Mouse (Mus musculus) midbrain, embryonic 12.5 days (tissue): ENCODE measurements around the gene Neurl1a. TPM values are rescaled to one million over a fixed set of nuclear protein-coding genes. Genes with fewer than 3 reads are reported as not detected.

ENCODE experiments used
- ATAC-seq: fragments of 200-750 bp; cut with Nextera tagmentation; 2 replicates; pipeline ENCODE4 v1.8.0; 2017; ENCODE audit warnings: low read depth, moderate TSS enrichment, moderate library complexity; ENCODE audit not compliant: low FRiP score
- H3K27ac ChIP-seq: fragments of 300-500 bp; sonication (generic); replicated peaks from 2 replicates; pipeline ENCODE4 v1.5.1; 2016; ENCODE audit warnings: mild to moderate bottlenecking
- H3K27me3 ChIP-seq: fragments of 300-500 bp; sonication (generic); 2 replicates; pipeline ENCODE4 v1.6.1; 2016; ENCODE audit warnings: mild to moderate bottlenecking
- H3K36me3 ChIP-seq: fragments of 300-500 bp; sonication (generic); 2 replicates; pipeline ENCODE4 v1.6.1; 2016
- H3K4me1 ChIP-seq: fragments of 300-500 bp; sonication (generic); 2 replicates; pipeline ENCODE4 v1.6.1; 2016
- H3K4me2 ChIP-seq: fragments of 300-500 bp; sonication (generic); replicated peaks from 2 replicates; pipeline ENCODE4 v1.6.1; 2016; ENCODE audit warnings: mild to moderate bottlenecking, moderate library complexity
- H3K4me3 ChIP-seq: fragments of 300-500 bp; sonication (generic); 2 replicates; pipeline ENCODE4 v1.5.1; 2016; ENCODE audit warnings: mild to moderate bottlenecking
- H3K9ac ChIP-seq: fragments of 300-500 bp; sonication (generic); replicated peaks from 2 replicates; pipeline ENCODE4 v1.6.1; 2016; ENCODE audit warnings: mild to moderate bottlenecking, moderate library complexity
- H3K9me3 ChIP-seq: fragments of 300-500 bp; sonication (generic); 2 replicates; pipeline ENCODE4 v1.6.1; 2016; ENCODE audit warnings: mild to moderate bottlenecking
- WGBS: fragments of 180-500 bp; shearing (Covaris S2); methylation state at CpG from one replicate; pipeline ENCODE4 v1.1.7; 2016; 5-methylcytosine and 5-hydroxymethylcytosine counted together
- polyA plus RNA-seq: library from polyadenylated mRNA; unstranded; fragments of >200 nt; fragmentation: Nextera tagmentation; extraction: Ambion mirVana; gene quantifications from 2 replicates; pipeline ENCODE4 v1.2.1, GENCODE M21; 2016

Gene Neurl1a
- polyA plus RNA-seq, 1 experiment from 2014 or later: 4.8 TPM

DNA sequence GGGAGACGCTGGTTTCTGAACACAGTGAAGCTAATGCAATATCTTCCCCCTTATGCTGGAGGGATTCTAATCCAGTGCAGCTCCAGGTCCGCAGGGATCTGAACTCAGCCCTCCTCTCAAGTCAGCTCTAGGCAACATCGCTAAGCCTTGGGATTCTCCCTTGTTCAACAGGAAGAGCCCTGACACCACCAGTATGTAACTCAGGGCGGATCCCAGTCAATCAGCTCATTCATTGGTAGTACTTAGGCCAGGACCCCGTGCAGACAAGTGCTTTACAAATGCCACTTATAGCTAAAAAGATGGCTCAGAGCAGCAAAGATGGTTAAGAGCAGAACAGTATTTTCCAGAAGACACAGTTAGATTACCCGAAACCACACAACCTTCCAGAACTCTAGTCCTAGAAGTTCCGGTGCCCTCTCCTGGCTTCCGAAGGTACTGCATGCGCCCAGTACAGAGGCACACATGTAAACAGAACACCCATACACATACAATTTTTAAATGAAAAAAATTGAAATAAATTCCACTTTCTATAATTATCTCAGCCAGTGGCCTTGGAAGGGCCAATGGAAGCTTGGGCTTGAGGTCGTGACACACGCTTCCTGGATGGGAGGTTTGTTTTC, 9.7 kb upstream of the Neurl1a start:
- 21% methylated on average over 11 of the region's 11 CpGs for WGBS
- Histone ChIP-seq H3K4me1 (peaks cover 11% of the 10 kb centered on the region; the same call in 1 of the 2 replicates), H3K36me3 (no peaks in the 10 kb centered on the region), H3K4me2 (peak overlapping the region; percentile 30), H3K4me3 (no peak overlapping the region), H3K9me3 (no peaks in the 10 kb centered on the region), H3K9ac (no peak overlapping the region), H3K27me3 (no peaks in the 10 kb centered on the region), H3K27ac (no peak overlapping the region)
- ATAC-seq: no peak

DNA sequence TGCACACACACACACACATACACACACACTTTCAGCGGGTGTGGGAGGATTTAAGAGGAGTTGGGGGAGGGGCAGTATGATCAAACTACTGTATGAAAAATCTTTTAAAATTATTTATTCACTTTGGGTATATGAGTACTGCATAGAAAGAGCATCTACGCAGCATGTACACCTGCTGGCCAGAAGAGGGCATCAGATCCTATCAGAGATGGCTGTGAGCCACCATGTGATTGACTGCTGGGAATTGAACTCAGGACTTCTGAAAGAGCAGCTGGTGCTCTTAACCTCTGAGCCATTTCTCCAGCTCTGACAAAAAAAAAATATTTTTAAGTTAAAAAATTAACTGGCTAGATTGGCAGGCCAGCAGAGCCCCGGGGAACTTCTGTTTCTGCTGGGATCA, 4.1 kb upstream of the Neurl1a start:
- no peak overlapping the region for H3K9ac ChIP-seq
- H3K27me3 ChIP-seq: peaks cover 35% of the 10 kb centered on the region
- H3K4me1 ChIP-seq: peaks cover 9% of the 10 kb centered on the region
- no peaks in the 10 kb centered on the region for H3K9me3 ChIP-seq
- ATAC-seq: no peak
- H3K36me3 ChIP-seq: no peaks in the 10 kb centered on the region
- 62% methylated on average over 3 of the region's 3 CpGs for WGBS
- no peak overlapping the region for H3K4me3 ChIP-seq
- no peak overlapping the region for H3K4me2 ChIP-seq
- no peak overlapping the region for H3K27ac ChIP-seq

DNA sequence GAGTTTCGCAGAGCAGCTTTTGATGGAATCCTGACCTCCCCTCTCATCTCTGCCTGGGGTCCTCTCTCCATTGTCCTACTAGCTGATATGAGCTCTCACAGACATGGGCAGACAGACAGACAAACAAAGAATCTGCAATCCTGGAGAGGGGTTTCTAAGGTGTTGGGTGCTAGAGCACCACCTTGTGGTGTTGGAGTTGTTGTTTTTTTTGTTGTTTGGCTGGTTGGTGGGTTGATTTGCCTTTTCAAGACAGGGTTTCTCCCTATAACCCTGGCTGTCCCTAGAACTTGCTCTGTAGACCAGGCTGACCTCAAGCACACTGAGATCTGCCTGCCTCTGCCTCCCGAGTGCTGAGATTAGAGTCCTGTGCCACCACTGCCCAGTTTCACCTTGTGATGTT, 3.1 kb upstream of the Neurl1a start:
- peaks cover 44% of the 10 kb centered on the region for H3K27me3 ChIP-seq
- WGBS: 73% methylated on average over 2 of the region's 2 CpGs
- no peak overlapping the region for H3K4me2 ChIP-seq
- H3K4me1 ChIP-seq: peaks cover 15% of the 10 kb centered on the region
- H3K4me3 ChIP-seq: no peak overlapping the region
- no peak for ATAC-seq
- H3K9ac ChIP-seq: no peak overlapping the region
- no peak overlapping the region for H3K27ac ChIP-seq
- no peaks in the 10 kb centered on the region for H3K36me3 ChIP-seq
- H3K9me3 ChIP-seq: no peaks in the 10 kb centered on the region

DNA sequence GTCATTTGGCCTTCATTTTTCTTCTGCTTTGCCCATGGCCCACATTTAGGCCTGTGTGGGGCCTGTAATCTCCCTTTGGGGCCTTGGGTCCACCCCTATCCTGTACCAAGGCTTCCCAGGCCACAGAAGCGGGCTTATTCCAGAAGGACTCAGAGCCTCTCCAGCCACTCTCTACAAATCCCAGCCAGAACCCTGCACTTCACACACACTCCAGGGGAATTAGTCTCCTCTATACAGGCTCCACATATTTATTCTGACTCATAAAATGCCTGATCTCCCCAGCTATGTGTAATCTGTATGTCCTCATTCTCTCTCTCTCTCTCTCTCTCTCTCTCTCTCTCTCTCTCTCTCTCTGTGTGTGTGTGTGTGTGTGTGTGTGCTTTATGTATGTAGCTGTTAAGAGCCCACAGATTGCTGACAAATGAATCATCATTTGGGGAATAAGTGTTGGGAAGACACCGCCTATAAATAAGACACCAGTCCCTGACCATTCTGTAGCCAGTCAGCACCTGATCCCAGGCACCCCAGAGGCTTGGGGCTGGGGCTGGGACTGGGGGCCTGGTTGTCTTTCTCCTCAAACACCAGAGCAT, 1.6 kb upstream of the Neurl1a start:
- Histone ChIP-seq H3K4me1 (peaks cover 15% of the 10 kb centered on the region), H3K4me2 (no peak overlapping the region), H3K4me3 (no peak overlapping the region), H3K9me3 (peaks cover 3% of the 10 kb centered on the region; the same call in 1 of the 2 replicates), H3K27ac (no peak overlapping the region), H3K36me3 (no peaks in the 10 kb centered on the region), H3K9ac (no peak overlapping the region), H3K27me3 (peaks cover 56% of the 10 kb centered on the region)
- ATAC-seq: no peak
- 85% methylated on average over 2 of the region's 2 CpGs for WGBS

DNA sequence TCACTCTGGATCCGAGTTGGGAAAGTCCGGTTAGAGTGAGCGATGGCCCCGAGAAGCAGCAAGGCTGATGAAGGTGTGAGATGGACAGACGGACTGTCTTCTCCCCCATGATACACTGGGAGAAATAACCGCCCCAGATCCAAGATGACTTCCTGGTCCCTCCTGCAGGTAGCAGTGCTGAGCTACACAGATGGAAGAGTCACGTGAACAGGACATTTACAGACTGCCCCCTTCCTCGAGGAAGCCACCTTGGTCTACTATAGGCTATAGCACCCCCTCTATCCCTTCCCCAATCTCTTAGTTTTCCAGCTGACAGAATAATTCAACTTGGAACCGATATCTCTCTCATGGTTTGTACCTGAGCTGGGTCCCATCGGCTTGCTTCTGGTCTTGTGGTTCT, 619 bp upstream of the Neurl1a start:
- Histone ChIP-seq H3K4me2 (peak overlapping the region; percentile 99; the same call in 1 of the 2 replicates), H3K4me3 (no peak overlapping the region), H3K4me1 (peaks cover 15% of the 10 kb centered on the region), H3K36me3 (no peaks in the 10 kb centered on the region), H3K9ac (no peak overlapping the region), H3K27me3 (peaks cover 56% of the 10 kb centered on the region), H3K27ac (no peak overlapping the region), H3K9me3 (peaks cover 6% of the 10 kb centered on the region; the same call in 1 of the 2 replicates)
- no peak for ATAC-seq
- WGBS: 18% methylated on average over 10 of the region's 10 CpGs

DNA sequence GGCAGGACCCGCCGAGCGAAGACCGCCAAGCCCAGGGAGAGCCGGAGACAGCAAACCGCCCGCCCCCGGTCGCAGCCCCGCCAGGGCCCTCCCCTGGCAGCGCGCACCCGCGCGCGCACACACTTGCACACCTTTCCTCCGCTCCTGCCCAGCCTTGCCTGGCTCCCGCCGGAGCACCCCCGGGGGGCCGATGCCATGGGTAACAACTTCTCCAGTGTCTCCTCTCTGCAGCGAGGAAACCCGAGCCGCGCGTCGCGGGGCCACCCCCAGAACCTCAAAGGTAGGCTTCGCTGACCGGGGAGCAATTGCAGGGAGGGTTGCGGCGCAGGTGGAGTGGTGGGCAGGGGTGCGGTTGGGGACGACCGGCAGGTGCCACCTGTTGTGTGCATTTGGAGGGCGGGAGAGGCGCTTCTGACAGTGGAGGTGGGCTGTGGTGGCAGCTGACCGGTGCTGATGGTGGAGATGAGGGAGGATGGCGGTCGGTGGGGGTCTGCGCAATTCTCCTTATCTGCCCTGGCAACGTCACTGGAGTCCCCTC, 721 bp downstream of the Neurl1a start:
- peaks cover 56% of the 10 kb centered on the region for H3K27me3 ChIP-seq
- ATAC-seq: 0 out of 2 replicates have a peak, but pooled peaks have one; percentile 13
- peak overlapping the region; percentile 72 for H3K4me3 ChIP-seq
- 0 out of 2 replicates have a peak overlapping the region, but pooled peaks have one; percentile 39 for H3K27ac ChIP-seq
- H3K4me1 ChIP-seq: peaks cover 15% of the 10 kb centered on the region
- H3K9ac ChIP-seq: peak overlapping the region; percentile 68
- H3K4me2 ChIP-seq: peak overlapping the region; percentile 99
- no peaks in the 10 kb centered on the region for H3K36me3 ChIP-seq
- under 1% methylated on average over 40 of the region's 42 CpGs for WGBS
- H3K9me3 ChIP-seq: peaks cover 6% of the 10 kb centered on the region; the same call in 1 of the 2 replicates

DNA sequence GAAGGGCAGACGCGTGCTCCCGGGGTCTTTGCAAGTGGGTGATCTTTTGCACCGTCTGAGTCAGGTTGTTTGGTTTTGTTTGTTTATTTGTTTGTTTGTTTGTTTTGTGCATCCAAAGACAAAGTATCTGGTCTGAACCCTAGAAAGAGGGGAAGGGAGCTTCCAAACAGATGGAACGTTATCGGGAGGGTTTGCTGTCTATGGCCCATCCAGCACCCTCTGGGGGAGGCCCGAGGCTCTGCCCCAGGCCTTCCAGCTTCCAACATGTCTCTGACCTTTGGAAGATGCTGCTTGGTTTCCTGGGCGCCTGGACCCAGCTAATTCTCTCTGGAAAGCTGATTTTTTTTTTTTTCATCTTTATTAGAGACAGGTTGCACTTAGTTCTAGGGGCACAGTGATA, 1.4 kb downstream of the Neurl1a start:
- Histone ChIP-seq H3K27me3 (peaks cover 56% of the 10 kb centered on the region), H3K4me3 (peak overlapping the region; percentile 72), H3K9ac (no peak overlapping the region), H3K27ac (no peak overlapping the region), H3K36me3 (no peaks in the 10 kb centered on the region), H3K4me1 (peaks cover 15% of the 10 kb centered on the region), H3K9me3 (peaks cover 6% of the 10 kb centered on the region; the same call in 1 of the 2 replicates), H3K4me2 (peak overlapping the region; percentile 99)
- ATAC-seq: no peak
- WGBS: 15% methylated on average over 8 of the region's 8 CpGs

DNA sequence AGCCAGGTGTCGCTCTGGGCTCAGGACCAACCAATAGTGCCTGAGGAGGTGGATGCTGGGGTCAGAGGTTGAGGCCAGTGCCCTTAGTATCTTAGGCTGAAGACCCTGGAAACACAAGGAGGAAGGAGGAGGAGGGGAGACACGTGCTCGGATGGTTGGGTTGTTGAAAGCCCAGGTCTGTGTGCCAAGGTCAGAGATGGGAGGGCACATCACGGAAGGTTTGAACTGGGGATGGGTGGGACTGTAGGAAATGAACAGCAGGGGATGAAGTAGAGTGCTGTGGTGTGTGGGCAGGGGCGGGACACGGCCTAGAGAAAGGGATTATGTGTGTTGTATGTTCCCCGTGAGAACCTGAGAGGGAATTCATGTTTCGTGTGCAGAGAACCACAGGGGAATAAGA, 5.6 kb downstream of the Neurl1a start:
- Histone ChIP-seq H3K4me2 (no peak overlapping the region), H3K27ac (no peak overlapping the region), H3K27me3 (peaks cover 24% of the 10 kb centered on the region), H3K36me3 (no peaks in the 10 kb centered on the region), H3K9me3 (peaks cover 6% of the 10 kb centered on the region; the same call in 1 of the 2 replicates), H3K4me1 (peaks cover 18% of the 10 kb centered on the region), H3K4me3 (no peak overlapping the region), H3K9ac (no peak overlapping the region)
- no peak for ATAC-seq
- 75% methylated on average over 8 of the region's 8 CpGs for WGBS

DNA sequence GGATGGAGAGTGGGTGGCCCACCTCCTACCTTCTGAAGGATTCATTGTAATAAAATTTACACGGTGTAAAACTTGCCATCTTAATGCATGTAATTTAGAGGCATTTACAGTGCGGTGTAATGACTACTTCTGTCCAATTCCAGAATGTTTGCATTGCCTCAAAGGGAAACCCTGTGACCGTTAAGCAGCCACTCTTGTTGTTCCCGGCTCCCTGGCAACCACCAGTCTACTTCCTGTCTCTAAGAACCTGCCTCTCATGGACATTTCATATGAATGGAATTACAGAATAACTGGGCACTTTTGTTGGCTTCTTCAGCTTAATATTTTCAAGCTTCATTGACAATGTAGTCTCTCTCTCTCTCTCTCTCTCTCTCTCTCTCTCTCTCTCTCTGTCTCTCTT, 6.1 kb downstream of the Neurl1a start:
- H3K4me2 ChIP-seq: no peak overlapping the region
- no peak overlapping the region for H3K9ac ChIP-seq
- WGBS: 65% methylated on average over 4 of the region's 4 CpGs
- no peak overlapping the region for H3K4me3 ChIP-seq
- H3K9me3 ChIP-seq: peaks cover 6% of the 10 kb centered on the region; the same call in 1 of the 2 replicates
- no peak for ATAC-seq
- peaks cover 19% of the 10 kb centered on the region for H3K27me3 ChIP-seq
- H3K36me3 ChIP-seq: no peaks in the 10 kb centered on the region
- peaks cover 13% of the 10 kb centered on the region; the same call in 1 of the 2 replicates for H3K4me1 ChIP-seq
- no peak overlapping the region for H3K27ac ChIP-seq

DNA sequence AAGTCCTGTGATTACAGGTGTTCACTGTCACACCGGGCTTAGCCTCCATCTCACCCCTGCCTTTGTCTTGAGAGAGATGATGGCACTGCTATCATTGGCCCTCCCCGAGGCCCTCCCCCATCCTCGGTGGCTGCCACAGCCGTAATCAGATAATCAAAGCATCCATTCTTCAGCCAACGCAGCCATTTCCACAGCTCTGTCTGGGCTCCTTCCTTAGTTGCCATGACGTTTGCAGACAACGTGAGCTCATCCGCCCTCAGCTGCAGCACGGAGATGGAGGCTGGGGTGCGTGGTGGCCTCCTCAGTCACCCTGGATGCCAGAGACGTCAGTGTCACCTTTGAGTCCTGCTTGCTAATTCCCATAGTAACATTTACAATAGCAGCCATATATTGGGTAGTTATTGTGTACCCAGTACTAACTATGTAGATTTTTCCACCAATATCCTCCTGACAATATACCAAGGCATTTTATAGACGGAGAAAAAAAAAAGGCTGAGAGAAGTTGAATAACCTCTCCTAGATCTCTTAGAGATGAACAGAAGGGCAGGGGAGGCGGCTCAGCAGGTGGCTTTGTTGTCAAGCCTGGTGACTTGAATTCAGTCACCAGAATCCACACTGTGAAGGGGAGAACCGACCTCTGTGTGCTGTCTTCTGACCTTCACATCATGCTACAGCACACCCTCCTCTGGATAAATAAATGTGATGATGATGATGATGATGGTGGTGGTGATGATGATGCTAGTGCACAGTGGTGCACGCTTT, 8.1 kb downstream of the Neurl1a start:
- H3K9ac ChIP-seq: no peak overlapping the region
- no peaks in the 10 kb centered on the region for H3K36me3 ChIP-seq
- 50% methylated on average over 15 of the region's 15 CpGs for WGBS
- no peak overlapping the region for H3K4me3 ChIP-seq
- ATAC-seq: no peak
- H3K4me1 ChIP-seq: peaks cover 10% of the 10 kb centered on the region; the same call in 1 of the 2 replicates
- no peak overlapping the region for H3K4me2 ChIP-seq
- peaks cover 6% of the 10 kb centered on the region; the same call in 1 of the 2 replicates for H3K9me3 ChIP-seq
- H3K27me3 ChIP-seq: peaks cover under 1% of the 10 kb centered on the region; the same call in 1 of the 2 replicates
- no peak overlapping the region for H3K27ac ChIP-seq

DNA sequence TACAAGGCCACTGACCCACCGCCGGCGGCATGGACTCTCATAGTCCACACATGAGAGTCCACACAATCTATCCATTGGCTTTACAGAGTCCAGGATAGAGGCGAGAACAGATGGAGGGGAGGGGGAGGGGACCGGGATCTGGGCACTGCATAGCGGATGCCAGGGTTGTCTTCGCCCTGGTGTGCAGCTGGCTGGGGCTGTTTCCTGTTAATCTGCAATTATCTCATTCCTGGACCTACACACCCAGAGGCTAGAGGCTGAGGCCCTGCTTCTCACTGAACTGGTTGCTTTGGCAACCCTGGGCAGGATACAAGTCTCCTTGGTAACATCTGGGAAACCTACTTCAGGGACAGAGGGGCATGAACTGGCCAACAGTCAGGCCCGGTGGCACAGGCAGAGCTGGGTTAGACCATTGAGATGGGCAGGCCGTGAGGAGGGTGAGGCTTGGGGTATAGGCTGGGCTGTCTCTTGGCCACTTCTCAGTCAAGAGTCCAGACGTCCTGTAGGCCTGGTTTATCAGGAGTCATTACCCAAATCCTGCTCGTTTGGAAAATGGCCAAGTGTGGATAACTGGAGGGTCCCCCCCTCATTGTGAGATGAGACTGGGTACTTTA, 10.0 kb downstream of the Neurl1a start:
- WGBS: 71% methylated on average over 11 of the region's 11 CpGs
- Histone ChIP-seq H3K27me3 (no peaks in the 10 kb centered on the region), H3K27ac (0 out of 2 replicates have a peak overlapping the region, but pooled peaks have one; percentile 20), H3K4me1 (peaks cover 10% of the 10 kb centered on the region; the same call in 1 of the 2 replicates), H3K9me3 (no peaks in the 10 kb centered on the region), H3K4me2 (no peak overlapping the region), H3K9ac (no peak overlapping the region), H3K36me3 (no peaks in the 10 kb centered on the region), H3K4me3 (no peak overlapping the region)
- peak; percentile 62; the same call in 1 of the 2 replicates for ATAC-seq
